Mouse (Mus musculus) limb, embryonic 11.5 days (tissue): ENCODE data around the gene 1700042G07Rik. TPM values are rescaled to one million over a fixed set of nuclear protein-coding genes. Genes with fewer than 3 reads are reported as not detected.

Experiments
- ATAC-seq: fragments of 200-750 bp; cut with Nextera tagmentation; 2 replicates; pipeline ENCODE4 v1.8.0; 2017; ENCODE audit warnings: low read depth; ENCODE audit not compliant: insufficient number of reproducible peaks, low FRiP score, low TSS enrichment
- DNase-seq: peaks from one replicate; pipeline ENCODE4 v3.0.0-alpha.2; 2015; ENCODE audit warnings: low spot score
- H3K27ac ChIP-seq: fragments of 300-500 bp; sonication (generic); replicated peaks from 2 replicates; pipeline ENCODE4 v1.5.1; 2014; ENCODE audit warnings: low read depth, mild to moderate bottlenecking, low read length
- H3K27me3 ChIP-seq: fragments of 300-500 bp; sonication (generic); 2 replicates; pipeline ENCODE4 v1.6.1; 2014; ENCODE audit warnings: mild to moderate bottlenecking, low read length, mixed read lengths; ENCODE audit not compliant: control insufficient read depth, insufficient read depth
- H3K36me3 ChIP-seq: fragments of 300-500 bp; sonication (generic); 2 replicates; pipeline ENCODE4 v1.6.1; 2014; ENCODE audit warnings: mild to moderate bottlenecking, low read length, moderate library complexity, mixed read lengths; ENCODE audit not compliant: control insufficient read depth, insufficient read depth
- H3K4me1 ChIP-seq: fragments of 300-500 bp; sonication (generic); 2 replicates; pipeline ENCODE4 v1.6.1; 2014; ENCODE audit warnings: low read length, mixed read lengths; ENCODE audit not compliant: control insufficient read depth, insufficient read depth
- H3K4me2 ChIP-seq: fragments of 300-500 bp; sonication (generic); 2 replicates; pipeline ENCODE4 v1.6.1; 2014; ENCODE audit warnings: low read depth, mild to moderate bottlenecking, moderate library complexity; ENCODE audit not compliant: severe bottlenecking
- H3K4me3 ChIP-seq: fragments of 300-500 bp; sonication (generic); 2 replicates; pipeline ENCODE4 v1.5.1; 2014; ENCODE audit warnings: low read depth, low read length
- H3K9ac ChIP-seq: fragments of 300-500 bp; sonication (generic); 2 replicates; pipeline ENCODE4 v1.6.1; 2014; ENCODE audit warnings: mild to moderate bottlenecking, low read length
- H3K9me3 ChIP-seq: fragments of 300-500 bp; sonication (generic); 2 replicates; pipeline ENCODE4 v1.6.1; 2016; ENCODE audit warnings: low read length; ENCODE audit not compliant: control insufficient read depth
- WGBS: fragments of 180-500 bp; shearing (Covaris S2); extraction: QIAGEN DNeasy Blood & Tissue Kit; methylation state at CpG from one replicate; pipeline ENCODE4 v1.1.7; 2014; 5-methylcytosine and 5-hydroxymethylcytosine counted together
- polyA plus RNA-seq: library from polyadenylated mRNA; unstranded; fragments of >200 nt; fragmentation: Nextera tagmentation; extraction: Ambion mirVana; gene quantifications from 2 replicates; pipeline ENCODE4 v1.2.1, GENCODE M21; 2014

1700042G07Rik gene
- polyA plus RNA-seq, result not detected in 2 replicates

DNA sequence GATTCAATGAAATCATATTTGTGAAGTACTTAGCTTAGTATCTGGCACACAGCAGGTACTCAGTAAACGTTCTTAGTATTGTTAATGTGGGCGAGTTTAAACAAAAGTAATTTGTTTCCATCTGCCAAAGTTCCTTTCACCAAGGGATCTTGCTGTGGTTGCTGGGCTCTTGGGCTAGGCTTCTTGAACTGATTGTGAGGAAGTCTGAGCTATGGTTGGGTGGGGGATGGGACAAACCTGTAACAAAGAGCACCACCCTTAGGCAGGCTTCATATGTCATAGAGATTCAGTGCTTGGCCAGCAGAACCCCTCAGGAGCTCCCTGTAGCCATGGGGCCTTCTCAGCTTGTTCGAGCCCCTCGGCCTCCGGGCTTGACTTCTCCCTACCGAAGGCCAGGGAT, at the start of gene 1700042G07Rik, which contains the start of gene Gm49337:
Gene 1700042G07Rik (plus strand): TSS at position 301 of the 400 bp plus-strand sequence.
Gene Gm49337 (plus strand): TSS at position 313 of the 400 bp plus-strand sequence.
- no peak within 1 kb of the TSS for H3K9ac ChIP-seq
- DNase-seq (no peak), ATAC-seq (no peak)
- 94% methylated on average over 6 of the region's 6 CpGs for WGBS
- no peak within 1 kb of the TSS for H3K4me3 ChIP-seq
- no peak within 1 kb of the TSS for H3K4me2 ChIP-seq
- H3K27ac ChIP-seq, result no peak within 1 kb of the TSS
- H3K27me3 ChIP-seq, result no peaks in the 10 kb centered on the region
- peaks cover 8% of the 10 kb centered on the region; the same call in 1 of the 2 replicates for H3K4me1 ChIP-seq
- H3K9me3 ChIP-seq, result no peaks in the 10 kb centered on the region
- H3K36me3 ChIP-seq, result no peaks in the 10 kb centered on the region

GRCm38 (mm10) chr4:116123602-116124519, 49.3 kb upstream of the 1700042G07Rik start, which contains the start of the genes Rad54l and Pomgnt1:
Gene Rad54l (minus strand): TSS chr4:116123690.
Gene Pomgnt1 (plus strand): TSS chr4:116123840.
- H3K9ac ChIP-seq, result peak within 1 kb of the TSS; percentile 65
- peak within 1 kb of the TSS; percentile 62 for H3K4me2 ChIP-seq
- peak within 1 kb of the TSS; percentile 46 for H3K4me3 ChIP-seq
- H3K27me3 ChIP-seq, result no peaks in the 10 kb centered on the region
- H3K27ac ChIP-seq, result peak within 1 kb of the TSS; percentile 36; the same call in 1 of the 2 replicates
- DNase-seq (peak; percentile 93), ATAC-seq (peak; percentile 98)
- H3K4me1 ChIP-seq, result peaks cover 8% of the 10 kb centered on the region; the same call in 1 of the 2 replicates
- peaks cover 3% of the 10 kb centered on the region; the same call in 1 of the 2 replicates for H3K36me3 ChIP-seq
- H3K9me3 ChIP-seq, result no peaks in the 10 kb centered on the region
- WGBS, result 2% methylated on average over 24 of the region's 24 CpGs

DNA sequence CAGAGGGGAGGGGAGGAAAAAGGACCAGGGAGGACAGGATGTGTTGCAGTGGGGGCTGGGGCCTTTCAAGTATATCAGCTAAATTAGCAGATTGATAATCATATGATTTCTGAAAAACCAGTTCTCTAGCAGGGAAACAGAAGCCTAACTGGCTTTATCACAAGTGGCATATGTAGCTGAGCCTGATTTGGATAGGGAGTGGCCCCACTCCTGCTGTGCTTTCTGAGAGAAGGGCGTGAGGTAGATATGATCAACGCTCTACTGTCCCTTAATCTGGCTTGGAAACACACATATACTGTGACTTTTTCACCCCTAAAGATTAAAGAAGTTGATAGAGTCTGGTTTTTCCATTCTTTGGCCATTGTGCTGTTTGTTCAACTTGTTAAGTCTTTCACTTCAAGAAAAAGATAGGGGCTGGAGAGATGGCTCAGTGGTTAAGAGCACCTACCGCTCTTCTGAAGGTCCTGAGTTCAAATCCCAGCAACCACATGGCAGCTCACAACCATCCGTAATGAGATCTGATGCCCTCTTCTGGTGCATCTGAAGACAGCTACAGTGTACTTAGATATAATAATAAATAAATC, 47.3 kb upstream of the 1700042G07Rik start:
- no peaks in the 10 kb centered on the region for H3K27me3 ChIP-seq
- no peak overlapping the region for H3K4me2 ChIP-seq
- H3K9ac ChIP-seq, result no peak overlapping the region
- peaks cover 8% of the 10 kb centered on the region; the same call in 1 of the 2 replicates for H3K4me1 ChIP-seq
- H3K36me3 ChIP-seq, result no peaks in the 10 kb centered on the region
- H3K9me3 ChIP-seq, result no peaks in the 10 kb centered on the region
- H3K4me3 ChIP-seq, result no peak overlapping the region
- ATAC-seq (no peak), DNase-seq (no peak)
- 93% methylated on average over 4 of the region's 4 CpGs for WGBS
- no peak overlapping the region for H3K27ac ChIP-seq

- Histone ChIP-seq H3K4me1 (peaks cover 5% of the 10 kb centered on the region; the same call in 1 of the 2 replicates), H3K27ac (no peak overlapping the region), H3K4me3 (no peak overlapping the region), H3K27me3 (no peaks in the 10 kb centered on the region), H3K4me2 (no peak overlapping the region), H3K9ac (no peak overlapping the region), H3K9me3 (no peaks in the 10 kb centered on the region), H3K36me3 (no peaks in the 10 kb centered on the region)
- DNase-seq (no peak), ATAC-seq (no peak)
- 85% methylated on average over 6 of the region's 6 CpGs for WGBS
Measured at GRCm38 (mm10) chr4:116127956-116128355, 45.2 kb upstream of the 1700042G07Rik start.

DNA sequence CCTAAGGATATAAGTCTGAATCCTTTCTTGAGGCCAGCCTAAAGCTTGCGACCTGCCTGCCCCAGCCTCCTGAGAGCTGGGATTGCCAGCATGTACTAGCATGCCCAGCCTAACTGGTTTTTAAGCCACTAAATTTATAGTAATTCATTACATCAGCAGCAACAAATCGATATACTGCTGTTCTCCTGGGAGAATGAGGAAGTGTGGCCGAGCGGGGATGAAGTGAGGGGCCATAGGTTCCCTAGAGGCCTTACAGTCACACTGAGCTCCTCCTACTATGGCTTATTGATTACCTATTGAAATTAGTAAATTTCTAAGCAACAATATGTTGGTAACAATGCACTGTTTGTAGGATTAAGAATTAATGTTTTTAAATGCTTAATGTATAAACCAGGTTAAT, 40.0 kb upstream of the 1700042G07Rik start:
- ATAC-seq, result no peak
- Histone ChIP-seq H3K9me3 (no peaks in the 10 kb centered on the region), H3K4me1 (no peaks in the 10 kb centered on the region), H3K27ac (no peak overlapping the region), H3K36me3 (no peaks in the 10 kb centered on the region), H3K4me3 (no peak overlapping the region), H3K9ac (no peak overlapping the region), H3K27me3 (no peaks in the 10 kb centered on the region), H3K4me2 (no peak overlapping the region)
- no peak for DNase-seq
- WGBS, result 92% methylated on average over 4 of the region's 4 CpGs

GRCm38 (mm10) chr4:116134990-116135389, 38.2 kb upstream of the 1700042G07Rik start:
- H3K4me2 ChIP-seq, result no peak overlapping the region
- DNase-seq (no peak), ATAC-seq (no peak)
- no peaks in the 10 kb centered on the region for H3K9me3 ChIP-seq
- no peak overlapping the region for H3K9ac ChIP-seq
- H3K4me3 ChIP-seq, result no peak overlapping the region
- WGBS, result 34% methylated on average over 2 of the region's 2 CpGs
- H3K4me1 ChIP-seq, result no peaks in the 10 kb centered on the region
- no peaks in the 10 kb centered on the region for H3K36me3 ChIP-seq
- no peaks in the 10 kb centered on the region for H3K27me3 ChIP-seq
- no peak overlapping the region for H3K27ac ChIP-seq

GRCm38 (mm10) chr4:116137421-116137996, 35.7 kb upstream of the 1700042G07Rik start:
- 47% methylated on average over 13 of the region's 13 CpGs for WGBS
- ATAC-seq, result no peak

More at GRCm38 (mm10) chr4:116137421-116137996, 35.7 kb upstream of the 1700042G07Rik start:
- H3K4me2 ChIP-seq, result no peak overlapping the region
- H3K9ac ChIP-seq, result no peak overlapping the region
- no peak overlapping the region for H3K27ac ChIP-seq
- H3K4me3 ChIP-seq, result no peak overlapping the region
- no peaks in the 10 kb centered on the region for H3K27me3 ChIP-seq
- no peaks in the 10 kb centered on the region for H3K4me1 ChIP-seq
- no peak for DNase-seq
- no peaks in the 10 kb centered on the region for H3K36me3 ChIP-seq
- no peaks in the 10 kb centered on the region for H3K9me3 ChIP-seq
